Mouse (Mus musculus): Measurements from ENCODE around the gene Kank1. TPM values are rescaled to one million over a fixed set of nuclear protein-coding genes. Genes with fewer than 3 reads are reported as not detected.

The Kank1 gene
- total RNA-seq, 2 experiments from 2014 or later, result 24.5 to 24.6 TPM

GRCm38 (mm10) chr19:25344371-25344770 is 107.6 kb downstream of the Kank1 start:
- no peak for DNase-seq (ENCODE audit: low spot score in 2 of 2)
- intact Hi-C loops (cut with DNase I), result loop anchor here (5.0 kb wide), 1 partner anchor 278 kb away; no protein-coding TSS in a partner anchor

- no peak for DNase-seq (ENCODE audit: low spot score in 2 of 2)
- intact Hi-C loops (cut with DNase I), result no loop called here
These were observed 109.2 kb downstream of the Kank1 start for GRCm38 (mm10) chr19:25345972-25346371.

GRCm38 (mm10) chr19:25347515-25347914 is 110.7 kb downstream of the Kank1 start:
- intact Hi-C loops (cut with DNase I), result no loop called here

GRCm38 (mm10) chr19:25351257-25351955 is 114.6 kb downstream of the Kank1 start:
- peak; percentile 10 to 25 for DNase-seq (ENCODE audit: low spot score in 2 of 2)
- intact Hi-C loops (cut with DNase I), result no loop called here

More at GRCm38 (mm10) chr19:25347515-25347914, 110.7 kb downstream of the Kank1 start:
- DNase-seq (ENCODE audit: low spot score in 2 of 2), result no peak

GRCm38 (mm10) chr19:25357094-25357493 is 120.3 kb downstream of the Kank1 start:
- DNase-seq (ENCODE audit: low spot score in 2 of 2), result no peak
- intact Hi-C loops (cut with DNase I), result no loop called here

- intact Hi-C loops (cut with DNase I), result no loop called here
- no peak for DNase-seq (ENCODE audit: low spot score in 2 of 2)
These were observed 121.8 kb downstream of the Kank1 start for GRCm38 (mm10) chr19:25358486-25359120.

GRCm38 (mm10) chr19:25360571-25361029 is 123.8 kb downstream of the Kank1 start:
- intact Hi-C loops (cut with DNase I), result no loop called here

GRCm38 (mm10) chr19:25361956-25362355 is 125.2 kb downstream of the Kank1 start:
- DNase-seq (ENCODE audit: low spot score in 2 of 2), result no peak
- intact Hi-C loops (cut with DNase I), result no loop called here

More at GRCm38 (mm10) chr19:25360571-25361029, 123.8 kb downstream of the Kank1 start:
- DNase-seq (ENCODE audit: low spot score in 2 of 2), result no peak

- intact Hi-C loops (cut with DNase I), result no loop called here
- DNase-seq (ENCODE audit: low spot score in 2 of 2), result no peak
These were observed 128.9 kb downstream of the Kank1 start for GRCm38 (mm10) chr19:25365698-25366097.

GRCm38 (mm10) chr19:25366620-25367019 is 129.8 kb downstream of the Kank1 start:
- intact Hi-C loops (cut with DNase I), result no loop called here

GRCm38 (mm10) chr19:25370428-25370827 is 133.7 kb downstream of the Kank1 start:
- intact Hi-C loops (cut with DNase I), result no loop called here
- no peak for DNase-seq (ENCODE audit: low spot score in 2 of 2)

More at GRCm38 (mm10) chr19:25366620-25367019, 129.8 kb downstream of the Kank1 start:
- no peak for DNase-seq (ENCODE audit: low spot score in 2 of 2)

- DNase-seq (ENCODE audit: low spot score in 2 of 2), result no peak
- intact Hi-C loops (cut with DNase I), result no loop called here
These were observed 136.0 kb downstream of the Kank1 start for GRCm38 (mm10) chr19:25372794-25373193.

- intact Hi-C loops (cut with DNase I), result no loop called here
These were observed 136.8 kb downstream of the Kank1 start for GRCm38 (mm10) chr19:25373594-25373993.

GRCm38 (mm10) chr19:25374191-25374590 is 137.4 kb downstream of the Kank1 start:
- no peak for DNase-seq (ENCODE audit: low spot score in 2 of 2)
- intact Hi-C loops (cut with DNase I), result no loop called here

More at GRCm38 (mm10) chr19:25373594-25373993, 136.8 kb downstream of the Kank1 start:
- no peak for DNase-seq (ENCODE audit: low spot score in 2 of 2)

GRCm38 (mm10) chr19:25374926-25375325 is 138.2 kb downstream of the Kank1 start:
- DNase-seq (ENCODE audit: low spot score in 2 of 2), result no peak
- intact Hi-C loops (cut with DNase I), result no loop called here

- no peak for DNase-seq (ENCODE audit: low spot score in 2 of 2)
- intact Hi-C loops (cut with DNase I), result no loop called here
These were observed 140.1 kb downstream of the Kank1 start for GRCm38 (mm10) chr19:25376871-25377270.

- no peak for DNase-seq (ENCODE audit: low spot score in 2 of 2)
- intact Hi-C loops (cut with DNase I), result no loop called here
These were observed 143.9 kb downstream of the Kank1 start for GRCm38 (mm10) chr19:25380675-25381074.

- DNase-seq (ENCODE audit: low spot score in 2 of 2), result no peak
- intact Hi-C loops (cut with DNase I), result no loop called here
These were observed 145.2 kb downstream of the Kank1 start for GRCm38 (mm10) chr19:25381972-25382371.

GRCm38 (mm10) chr19:25382494-25382893 is 145.7 kb downstream of the Kank1 start:
- intact Hi-C loops (cut with DNase I), result no loop called here

GRCm38 (mm10) chr19:25383386-25384146 is 146.8 kb downstream of the Kank1 start:
- intact Hi-C loops (cut with DNase I), result no loop called here
- no peak for DNase-seq (ENCODE audit: low spot score in 2 of 2)

More at GRCm38 (mm10) chr19:25382494-25382893, 145.7 kb downstream of the Kank1 start:
- DNase-seq (ENCODE audit: low spot score in 2 of 2), result no peak

All from left cerebral cortex, postnatal 14 days (tissue).